Mouse (Mus musculus): ENCODE data around the gene Ccdc24.

Gene Ccdc24

GRCm38 (mm10) chr4:117890750-117891149, 18.4 kb upstream of the Ccdc24 start:
- no peak for DNase-seq

GRCm38 (mm10) chr4:117890031-117890430, 17.7 kb upstream of the Ccdc24 start:
- DNase-seq, result no peak

GRCm38 (mm10) chr4:117889471-117889870, 17.1 kb upstream of the Ccdc24 start:
- DNase-seq, result no peak

- no peak for DNase-seq
These were observed 15.6 kb upstream of the Ccdc24 start for GRCm38 (mm10) chr4:117887920-117888319.

- DNase-seq, result peak; percentile 96
These were observed 14.8 kb upstream of the Ccdc24 start, which contains the start of gene Atp6v0b for GRCm38 (mm10) chr4:117887133-117887532. Atp6v0b (minus strand) TSS chr4:117887333.

- no peak for DNase-seq
These were observed 14.3 kb upstream of the Ccdc24 start for GRCm38 (mm10) chr4:117886644-117887043.

GRCm38 (mm10) chr4:117885994-117886393, 13.6 kb upstream of the Ccdc24 start:
- no peak for DNase-seq

- DNase-seq, result no peak
These were observed 12.7 kb upstream of the Ccdc24 start for GRCm38 (mm10) chr4:117885093-117885492.

GRCm38 (mm10) chr4:117884146-117884545, 11.8 kb upstream of the Ccdc24 start:
- no peak for DNase-seq

- DNase-seq, result peak; percentile 33
These were observed 10.6 kb upstream of the Ccdc24 start, which contains the start of gene B4galt2 for GRCm38 (mm10) chr4:117882701-117883691. B4galt2 (minus strand) TSS chr4:117883487.

GRCm38 (mm10) chr4:117878703-117879102, 6.3 kb upstream of the Ccdc24 start:
- no peak for DNase-seq

GRCm38 (mm10) chr4:117878301-117878700, 5.9 kb upstream of the Ccdc24 start:
- DNase-seq, result no peak

- no peak for DNase-seq
These were observed 1.3 kb upstream of the Ccdc24 start for GRCm38 (mm10) chr4:117873615-117874014.

- no peak for DNase-seq
These were observed 570 bp downstream of the Ccdc24 start for GRCm38 (mm10) chr4:117871787-117872186.

- DNase-seq, result no peak
These were observed 1.9 kb downstream of the Ccdc24 start for GRCm38 (mm10) chr4:117870437-117870836.

- DNase-seq, result no peak
These were observed 3.0 kb downstream of the Ccdc24 start for GRCm38 (mm10) chr4:117869317-117869716.

GRCm38 (mm10) chr4:117867823-117868222, 4.5 kb downstream of the Ccdc24 start:
- peak; percentile 67 for DNase-seq

GRCm38 (mm10) chr4:117867000-117867399, 5.4 kb downstream of the Ccdc24 start:
- DNase-seq, result no peak

GRCm38 (mm10) chr4:117866083-117866482, 6.3 kb downstream of the Ccdc24 start:
- DNase-seq, result peak; percentile 88

GRCm38 (mm10) chr4:117862823-117863222, 9.5 kb downstream of the Ccdc24 start:
- no peak for DNase-seq

GRCm38 (mm10) chr4:117860570-117860969, 11.8 kb downstream of the Ccdc24 start:
- DNase-seq, result no peak

- DNase-seq, result peak; percentile 71
These were observed 13.6 kb downstream of the Ccdc24 start for GRCm38 (mm10) chr4:117858794-117859193.

- DNase-seq, result no peak
These were observed 17.2 kb downstream of the Ccdc24 start for GRCm38 (mm10) chr4:117855146-117855545.

- DNase-seq, result no peak
These were observed 20.0 kb downstream of the Ccdc24 start for GRCm38 (mm10) chr4:117852152-117852868.
